Mouse (Mus musculus) gastrocnemius, postnatal 4 days (tissue): ENCODE measurements around the gene Scfd2. TPM values are rescaled to one million over a fixed set of nuclear protein-coding genes. Genes with fewer than 3 reads are reported as not detected.

Experiments used
- DNase-seq, 2 experiments: peaks; one replicate each; pipeline ENCODE4 v3.0.0; 2021 to 2022; ENCODE audit warnings: low spot score in 2 of 2, mixed read lengths in 2 of 2
- total RNA-seq, 2 experiments: library from RNA; stranded (reverse); gene quantifications; 2 replicates each; pipeline ENCODE4 v1.2.3; 2021

Scfd2 gene
- total RNA-seq, 2 experiments from 2014 or later, result 14.2 to 14.3 TPM

- DNase-seq, result no peak
Observed at GRCm38 (mm10) chr5:74188076-74188475, 343.5 kb downstream of the Scfd2 start.

- no peak for DNase-seq
Observed at GRCm38 (mm10) chr5:74184607-74185006, 347.0 kb downstream of the Scfd2 start.

- DNase-seq, result no peak
Observed at GRCm38 (mm10) chr5:74183118-74183517, 348.4 kb downstream of the Scfd2 start.

- DNase-seq, result no peak
Observed at GRCm38 (mm10) chr5:74180216-74180615, 351.3 kb downstream of the Scfd2 start.

- DNase-seq, result peak in 1 of 2 experiments; percentile 42
Observed at GRCm38 (mm10) chr5:74175526-74176270, 355.9 kb downstream of the Scfd2 start.

DNA sequence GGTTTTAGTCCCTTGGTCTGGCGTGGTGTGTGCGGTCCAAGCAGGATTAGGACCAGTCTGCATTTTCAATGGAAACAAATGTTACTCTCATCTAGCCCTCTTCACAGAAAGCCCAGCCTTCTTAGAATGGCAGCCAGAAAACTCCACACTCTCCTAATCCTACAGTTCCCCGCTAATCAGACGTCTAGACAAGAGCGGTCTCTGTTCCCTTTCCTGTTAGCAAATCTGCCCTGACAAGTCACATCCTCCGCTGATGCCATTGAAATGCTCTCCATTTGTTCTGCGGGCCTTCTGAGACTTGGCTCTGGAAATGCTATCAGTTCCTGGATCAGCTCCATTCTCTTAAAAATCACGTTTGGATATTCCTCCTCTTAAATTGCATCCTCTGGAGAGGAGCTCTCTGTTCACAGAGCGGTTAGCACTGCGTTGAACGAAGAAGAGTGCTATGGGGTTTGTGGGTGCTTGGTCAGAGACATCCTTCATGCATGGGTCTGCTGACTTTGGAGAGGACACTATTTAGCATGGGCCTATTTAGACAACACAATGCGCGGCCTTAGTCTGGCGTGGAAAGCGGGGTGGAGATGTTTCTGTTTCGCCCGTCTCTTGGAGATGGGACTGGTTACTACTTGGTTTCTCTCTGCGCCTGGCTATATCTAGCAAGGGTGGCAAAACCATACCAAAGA is 358.3 kb downstream of the Scfd2 start:
- DNase-seq, result peak in 1 of 2 experiments; percentile 28

DNA sequence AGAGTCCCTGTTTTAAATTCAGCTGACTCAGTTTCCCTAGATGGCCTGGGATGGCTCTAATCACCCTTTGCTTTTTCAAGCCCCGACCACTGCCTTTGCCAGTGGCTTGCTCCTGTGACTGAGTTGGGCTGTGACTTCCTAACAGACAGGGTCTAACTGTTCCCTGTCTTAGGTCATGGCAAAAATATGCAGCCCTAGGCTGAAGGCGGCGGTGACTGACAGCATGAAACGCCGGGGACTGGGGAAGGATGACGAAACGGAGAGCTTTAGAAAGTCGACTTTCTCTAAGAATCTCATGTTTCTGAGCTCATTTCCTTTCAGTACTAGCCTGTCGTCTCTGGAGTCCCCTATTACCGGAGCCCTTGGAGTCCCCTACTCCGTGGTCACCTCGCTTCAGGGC is 359.4 kb downstream of the Scfd2 start:
- DNase-seq, result no peak

GRCm38 (mm10) chr5:74171768-74172167 is 359.8 kb downstream of the Scfd2 start:
- DNase-seq, result no peak

DNA sequence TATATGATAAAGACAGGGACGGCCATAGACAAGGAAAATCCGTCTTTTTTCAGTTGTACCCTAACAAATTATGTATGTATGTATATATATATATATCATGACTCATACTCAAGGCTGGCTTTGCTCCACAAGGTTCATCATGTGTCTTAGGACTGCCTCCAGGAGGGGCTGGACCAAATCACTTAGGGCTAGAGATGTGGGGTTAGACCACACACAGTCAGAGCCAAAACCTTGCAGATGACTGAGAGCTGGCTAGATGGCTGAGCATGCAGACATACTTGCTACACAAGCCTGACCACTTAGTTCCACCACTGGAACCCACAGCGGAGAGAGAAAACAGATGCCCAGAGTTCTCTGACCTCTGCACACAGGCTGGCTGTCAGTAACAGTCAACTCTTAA is 363.5 kb downstream of the Scfd2 start:
- DNase-seq, result no peak

- DNase-seq, result no peak
Observed at GRCm38 (mm10) chr5:74166642-74167041, 364.9 kb downstream of the Scfd2 start.

DNA sequence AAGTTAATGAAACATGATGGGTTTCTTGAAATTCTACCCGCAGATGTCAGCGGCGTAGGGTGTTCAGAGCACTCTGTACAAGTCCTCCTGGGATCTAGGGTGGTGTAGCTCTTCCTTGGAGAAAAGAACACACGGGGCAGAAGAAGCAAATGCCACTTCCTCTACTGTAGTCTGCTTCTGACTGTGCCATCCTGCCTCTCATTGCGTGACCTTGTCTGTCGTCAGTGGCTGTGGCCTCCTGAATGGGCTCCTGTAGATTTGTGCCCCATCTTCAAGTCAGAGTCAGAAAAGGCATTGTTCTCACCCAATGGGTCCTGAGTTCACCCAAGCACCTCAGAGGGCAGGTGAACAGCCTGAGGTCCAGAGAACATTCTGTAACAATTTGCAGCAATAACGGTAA is 367.0 kb downstream of the Scfd2 start:
- no peak for DNase-seq

- no peak for DNase-seq
Observed at GRCm38 (mm10) chr5:74163141-74163540, 368.4 kb downstream of the Scfd2 start.

DNA sequence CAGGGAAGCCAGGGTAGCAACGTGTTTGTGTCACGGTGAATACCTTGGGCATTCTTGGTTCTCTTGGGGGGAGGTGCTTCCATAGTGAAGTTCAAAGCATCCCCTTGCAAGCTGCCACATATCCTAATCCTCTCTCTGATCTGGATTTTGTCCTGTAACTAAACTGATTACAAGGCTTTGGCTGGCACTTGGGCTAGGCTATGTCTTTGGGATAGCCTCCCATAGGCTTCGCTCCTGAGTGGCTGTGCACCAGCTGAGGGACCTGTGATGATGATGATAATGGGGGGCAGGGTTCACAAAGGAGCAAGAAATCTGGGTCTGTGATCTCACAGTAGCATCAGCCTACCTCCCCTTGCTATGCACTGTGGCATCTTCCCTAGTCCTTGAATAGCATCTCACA is 369.5 kb downstream of the Scfd2 start:
- no peak for DNase-seq

GRCm38 (mm10) chr5:74161297-74161926 is 370.1 kb downstream of the Scfd2 start:
- peak in 1 of 2 experiments; percentile 34 for DNase-seq

GRCm38 (mm10) chr5:74160349-74160748 is 371.2 kb downstream of the Scfd2 start:
- no peak for DNase-seq

- no peak for DNase-seq
Observed at GRCm38 (mm10) chr5:74159906-74160305, 371.7 kb downstream of the Scfd2 start.

DNA sequence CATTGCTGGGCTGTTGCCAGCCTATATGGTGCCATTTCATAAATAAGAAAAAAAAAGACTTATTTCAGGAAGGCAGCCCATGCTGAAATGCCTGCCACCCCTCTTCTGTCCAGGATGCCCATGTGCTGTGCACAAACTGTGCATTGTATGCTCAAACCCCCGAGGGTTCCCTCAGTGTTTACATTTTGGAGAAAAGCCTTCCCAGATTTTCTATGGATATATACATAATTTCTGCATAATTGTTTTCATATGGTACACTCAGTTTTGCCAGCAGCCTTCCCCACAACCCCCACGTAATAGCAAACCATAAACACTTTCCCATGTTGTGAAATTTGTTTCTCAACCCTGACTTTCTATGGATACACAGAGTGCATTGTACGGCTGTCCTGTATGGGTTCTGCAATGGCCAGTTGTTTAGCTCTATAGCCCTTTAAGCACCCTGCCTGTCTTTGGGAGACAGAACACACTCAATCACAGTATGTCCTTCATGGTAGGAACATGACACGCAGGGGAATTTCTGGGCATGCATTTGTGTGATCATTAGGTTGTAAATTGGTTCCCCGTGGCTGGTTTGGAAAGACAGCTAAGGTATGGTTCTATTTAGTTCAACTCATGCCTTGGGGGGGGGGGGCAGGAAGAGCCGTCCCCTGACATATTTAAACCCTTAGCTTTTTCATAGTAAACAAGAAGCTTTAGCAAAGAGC is 372.5 kb downstream of the Scfd2 start:
- no peak for DNase-seq

DNA sequence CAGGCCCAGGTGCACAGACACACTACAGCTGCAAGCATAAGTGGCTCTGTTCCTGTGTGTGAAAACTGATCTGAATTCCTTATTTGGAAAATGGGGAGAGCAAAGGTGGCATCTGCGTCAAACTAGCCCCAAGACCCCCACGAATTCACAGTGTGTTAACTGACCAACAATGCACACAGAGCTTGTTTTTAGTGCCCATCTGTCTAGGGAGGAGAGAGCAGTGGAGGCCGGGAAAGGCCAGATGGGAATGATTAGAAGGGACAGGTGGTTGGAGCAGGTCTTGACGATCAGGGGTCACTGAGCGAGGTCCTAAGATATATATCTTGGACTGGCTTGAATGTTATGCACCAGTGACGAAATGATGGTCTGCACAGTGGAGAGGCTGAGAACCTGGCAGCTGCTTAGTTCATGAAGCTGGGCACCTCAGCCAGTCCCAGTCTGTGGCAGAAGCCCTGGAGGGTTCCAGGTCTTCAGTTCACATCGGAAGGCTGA is 375.7 kb downstream of the Scfd2 start:
- DNase-seq, result no peak
